Mouse (Mus musculus) bone marrow, adult 2 months (tissue): ENCODE measurements around the gene Mbl1. TPM values are rescaled to one million over a fixed set of nuclear protein-coding genes. Genes with fewer than 3 reads are reported as not detected.
A peak's percentile ranks its signal among the peaks of the same experiment; 100 is the strongest.

Experiments used
- H3K27ac ChIP-seq: fragments of 200-500 bp; 2 replicates; pipeline ENCODE4 v1.5.1; 2012; ENCODE audit warnings: low read depth, mild to moderate bottlenecking, control low read depth, inconsistent platforms, low read length; ENCODE audit not compliant: control insufficient read depth, poor library complexity, insufficient read depth
- H3K4me1 ChIP-seq: fragments of 200-500 bp; 2 replicates; pipeline ENCODE4 v1.6.1; 2011; ENCODE audit warnings: low read length; ENCODE audit not compliant: control insufficient read depth, insufficient read depth
- H3K4me3 ChIP-seq: fragments of 200-500 bp; replicated peaks from 2 replicates; pipeline ENCODE3; 2011; ENCODE audit warnings: mild to moderate bottlenecking, low read depth, low read length, control low read depth; ENCODE audit not compliant: control insufficient read depth
- CTCF ChIP-seq: fragments of 200-500 bp; IDR thresholded peaks from 2 replicates; pipeline ENCODE4 v1.5.1; 2011; ENCODE audit warnings: low read length, control low read depth; ENCODE audit not compliant: control insufficient read depth, insufficient read depth
- POLR2A ChIP-seq: fragments of 200-500 bp; IDR thresholded peaks from 2 replicates; pipeline ENCODE4 v1.6.1; 2011; ENCODE audit warnings: low read depth, mild to moderate bottlenecking, control low read depth, low read length, borderline replicate concordance; ENCODE audit not compliant: control insufficient read depth
- WGBS: fragments of 180-500 bp; shearing (Covaris S2); methylation state at CpG from one replicate; pipeline ENCODE4 v1.1.7; 2018; 5-methylcytosine and 5-hydroxymethylcytosine counted together
- polyA plus RNA-seq: library from polyadenylated mRNA; stranded (reverse); fragments of >200 nt; gene quantifications from 2 replicates; pipeline ENCODE4 v1.2.4, GENCODE M21; 2011; ENCODE audit warnings: low replicate concordance; ENCODE audit not compliant: missing spikeins, insufficient read depth, insufficient read length

Mbl1 gene
- polyA plus RNA-seq, 1 experiment: not detected

GRCm38 (mm10) chr14:41137006-41137405, 14.3 kb upstream of the Mbl1 start:
- Histone ChIP-seq H3K4me3 (no peak overlapping the region), H3K27ac (no peak overlapping the region), H3K4me1 (no peaks in the 10 kb centered on the region)
- TF ChIP-seq POLR2A (no peak), CTCF (no peak)

DNA sequence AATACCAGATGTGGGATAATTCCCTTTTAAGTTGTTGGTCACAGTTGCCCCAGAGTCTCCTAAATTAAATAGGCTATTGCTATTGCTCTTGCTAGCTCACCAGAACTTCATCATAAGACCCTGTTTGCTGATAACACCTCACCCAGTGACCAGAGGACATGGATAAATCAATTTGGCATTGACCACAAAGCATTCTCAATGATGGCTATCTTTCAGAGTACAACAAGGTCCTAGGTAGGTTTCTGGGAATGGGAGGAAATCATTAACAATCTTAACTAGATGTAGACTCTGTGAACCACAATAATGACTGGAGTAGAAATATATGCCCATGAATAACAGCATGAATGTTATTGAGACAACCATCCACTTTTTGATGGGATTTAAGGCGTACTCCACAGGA, 10.6 kb upstream of the Mbl1 start:
- Histone ChIP-seq H3K4me1 (no peaks in the 10 kb centered on the region), H3K4me3 (no peak overlapping the region), H3K27ac (no peak overlapping the region)
- TF ChIP-seq POLR2A (no peak), CTCF (no peak)
- WGBS: 74% methylated on average over 1 of the region's 1 CpGs

DNA sequence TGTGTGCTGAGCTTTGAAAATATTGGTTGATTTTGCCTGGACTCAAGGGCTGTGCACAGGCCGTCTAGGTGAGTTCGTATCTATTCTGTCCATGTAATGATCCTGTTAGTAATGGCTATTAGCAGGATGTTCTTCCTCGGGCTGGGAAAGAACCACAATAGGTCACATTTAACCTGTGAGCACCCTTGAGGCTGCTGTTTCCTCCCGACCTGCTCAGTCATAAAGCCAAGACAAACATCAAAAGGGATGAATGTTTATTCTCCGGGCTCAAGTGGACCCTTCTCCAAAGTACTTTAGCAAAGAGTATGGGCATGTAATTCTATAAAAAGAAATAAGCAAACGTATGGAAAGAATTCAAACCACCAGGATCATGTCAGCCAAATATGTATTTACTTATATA, 5.2 kb upstream of the Mbl1 start:
- no peak overlapping the region for H3K4me3 ChIP-seq
- no peak overlapping the region for H3K27ac ChIP-seq
- 61% methylated on average over 6 of the region's 6 CpGs for WGBS
- TF ChIP-seq CTCF (no peak), POLR2A (no peak)
- no peaks in the 10 kb centered on the region for H3K4me1 ChIP-seq

- no peaks in the 10 kb centered on the region for H3K4me1 ChIP-seq
- no peak overlapping the region for H3K27ac ChIP-seq
- TF ChIP-seq CTCF (no peak), POLR2A (no peak)
- no peak overlapping the region for H3K4me3 ChIP-seq
- WGBS: 61% methylated on average over 3 of the region's 3 CpGs
These were observed 4.3 kb upstream of the Mbl1 start for GRCm38 (mm10) chr14:41146922-41147321.

GRCm38 (mm10) chr14:41147356-41147755, 3.9 kb upstream of the Mbl1 start:
- Histone ChIP-seq H3K4me1 (no peaks in the 10 kb centered on the region), H3K27ac (no peak overlapping the region), H3K4me3 (no peak overlapping the region)
- TF ChIP-seq CTCF: no peak
- TF ChIP-seq POLR2A: no peak
- WGBS: 71% methylated on average over 2 of the region's 2 CpGs

GRCm38 (mm10) chr14:41160076-41160475, 8.8 kb downstream of the Mbl1 start:
- WGBS: 80% methylated on average over 4 of the region's 4 CpGs

DNA sequence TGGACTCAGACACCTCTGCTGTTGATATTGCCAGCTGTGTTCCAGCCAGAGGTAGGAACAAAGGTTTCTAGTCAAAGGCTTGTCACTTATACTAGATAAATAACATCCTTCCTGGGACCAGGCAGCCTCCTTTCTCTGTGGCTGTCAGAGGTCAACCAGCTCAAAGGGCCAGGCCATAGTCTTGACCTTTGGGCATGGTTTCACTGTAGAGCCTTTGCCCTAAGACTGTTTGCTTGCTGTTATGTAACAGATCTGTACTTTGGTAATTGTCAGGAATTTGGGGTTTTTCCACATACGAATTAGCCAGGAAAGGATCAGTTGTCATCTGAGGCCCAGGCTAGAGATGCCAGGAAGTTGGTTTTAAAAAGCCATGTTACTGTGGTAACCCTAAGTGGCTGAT, 9.5 kb downstream of the Mbl1 start:
- no peak overlapping the region for H3K27ac ChIP-seq
- H3K4me1 ChIP-seq: no peaks in the 10 kb centered on the region
- no peak for TF ChIP-seq POLR2A
- no peak for TF ChIP-seq CTCF
- no peak overlapping the region for H3K4me3 ChIP-seq
- WGBS: 32% methylated on average over 1 of the region's 1 CpGs

More at GRCm38 (mm10) chr14:41160076-41160475, 8.8 kb downstream of the Mbl1 start:
- Histone ChIP-seq H3K4me1 (no peaks in the 10 kb centered on the region), H3K27ac (no peak overlapping the region), H3K4me3 (no peak overlapping the region)
- TF ChIP-seq POLR2A (no peak), CTCF (no peak)

DNA sequence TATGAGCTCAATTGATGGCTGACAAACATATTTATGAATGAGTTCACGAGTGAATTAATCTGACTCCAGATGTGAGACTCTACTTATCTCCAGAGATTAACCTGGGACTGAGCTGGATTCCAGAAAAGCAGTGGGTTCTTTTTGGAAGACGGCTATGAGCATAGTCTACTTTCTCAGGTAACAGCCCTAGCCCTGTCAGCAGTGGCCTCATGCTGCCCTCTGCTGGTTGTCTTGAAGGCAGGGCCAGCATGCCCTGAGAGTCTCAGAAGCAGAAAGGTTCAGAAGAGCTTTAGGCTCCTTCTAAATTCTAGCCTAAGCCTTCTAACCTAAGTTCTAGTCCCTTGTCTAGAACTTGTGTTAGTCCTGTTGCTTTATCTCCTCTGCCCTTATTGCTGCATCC, 11.4 kb downstream of the Mbl1 start:
- Histone ChIP-seq H3K27ac (no peak overlapping the region), H3K4me3 (no peak overlapping the region), H3K4me1 (no peaks in the 10 kb centered on the region)
- 14% methylated on average over 2 of the region's 2 CpGs for WGBS
- TF ChIP-seq POLR2A (no peak), CTCF (0 out of 2 replicates have a peak, but pooled peaks have one; percentile 19)

DNA sequence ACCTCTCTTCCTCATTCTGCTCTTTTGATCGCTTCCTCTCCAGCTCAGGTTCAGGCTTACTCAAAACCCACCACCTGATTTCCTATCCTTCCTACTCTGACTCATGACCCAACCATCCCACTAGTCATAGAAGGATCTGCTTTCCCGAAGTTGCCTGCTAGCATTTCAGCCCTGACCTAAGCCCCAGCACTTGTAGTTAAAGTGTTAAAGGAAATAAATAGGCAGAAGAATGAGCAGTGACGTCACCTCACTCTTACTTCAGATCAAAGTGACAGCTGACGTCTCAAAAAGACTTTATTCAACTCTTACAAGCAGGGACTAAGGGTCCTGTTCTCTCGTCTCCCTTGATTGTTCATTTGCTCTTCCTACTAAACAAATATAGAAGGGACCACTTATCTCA, 16.0 kb downstream of the Mbl1 start:
- TF ChIP-seq CTCF (no peak), POLR2A (no peak)
- 21% methylated on average over 5 of the region's 5 CpGs for WGBS
- H3K4me3 ChIP-seq: no peak overlapping the region
- no peak overlapping the region for H3K27ac ChIP-seq
- no peaks in the 10 kb centered on the region for H3K4me1 ChIP-seq

DNA sequence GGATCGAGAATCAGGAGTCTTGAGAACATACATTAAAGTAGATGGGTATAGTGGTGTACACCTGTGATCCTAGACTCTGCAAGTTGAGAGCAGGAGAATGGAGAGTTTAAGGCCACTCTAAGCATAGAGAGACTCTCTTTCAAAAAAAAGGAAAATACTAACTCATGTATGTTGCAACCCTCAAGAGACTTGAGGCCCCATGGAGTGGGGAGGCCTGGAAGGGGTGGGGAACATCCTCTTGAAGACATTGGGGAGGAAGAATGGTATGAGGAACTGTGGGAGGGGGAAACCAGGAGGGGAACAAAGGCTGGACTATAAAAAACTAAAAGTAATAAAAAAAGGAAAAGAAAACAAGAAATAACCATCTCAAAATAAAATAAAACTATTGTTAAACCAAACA, 17.3 kb downstream of the Mbl1 start:
- WGBS: 78% methylated on average over 1 of the region's 1 CpGs
- no peaks in the 10 kb centered on the region for H3K4me1 ChIP-seq

More for the DNA sequence above, 17.3 kb downstream of the Mbl1 start:
- TF ChIP-seq POLR2A (no peak), CTCF (no peak)
- Histone ChIP-seq H3K4me3 (no peak overlapping the region), H3K27ac (no peak overlapping the region)
